Mouse (Mus musculus): ENCODE measurements around the gene Serpinb8.

The Serpinb8 gene

DNA sequence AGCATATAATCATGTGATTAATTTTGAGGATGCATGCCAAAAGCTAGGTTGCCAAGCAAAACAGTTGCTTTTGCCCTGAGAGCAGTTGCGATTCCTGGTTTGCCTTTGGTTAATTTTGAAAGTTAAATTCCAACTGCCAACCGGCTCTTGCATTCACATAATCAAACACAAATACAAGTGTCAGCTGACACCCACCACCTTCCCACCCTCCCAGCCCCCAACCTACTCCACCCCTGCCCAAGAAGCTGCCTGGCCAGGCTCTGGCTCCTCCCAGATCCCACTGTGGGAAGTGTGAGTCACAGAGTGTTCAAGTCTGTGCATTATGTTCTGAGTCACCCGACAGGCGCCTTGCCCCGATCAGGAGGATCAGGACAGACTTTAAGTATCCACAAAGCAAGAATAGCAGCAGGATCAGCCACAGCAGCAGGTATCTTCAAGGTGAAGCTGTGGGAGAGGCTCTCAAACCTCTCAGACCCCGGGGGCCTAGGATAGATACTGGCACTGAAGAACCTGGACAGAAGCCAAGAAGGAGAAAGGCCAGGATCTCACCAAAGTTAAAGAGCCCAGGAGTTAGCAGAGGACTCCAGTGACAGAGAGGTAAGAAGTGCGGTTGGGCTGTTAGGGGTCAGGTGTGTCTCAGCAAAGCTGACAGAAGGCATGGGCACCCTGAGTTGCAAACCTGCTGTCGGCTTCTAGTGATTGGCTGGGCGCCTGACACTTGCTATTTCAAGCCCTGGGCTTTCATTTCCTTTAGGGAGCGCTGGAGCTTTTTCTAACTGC, at the start of gene Serpinb8:
Gene Serpinb8, plus strand, starts transcription at position 316 of the 780 bp plus-strand sequence.
- peak; percentile 3 to 4 for DNase-seq

DNA sequence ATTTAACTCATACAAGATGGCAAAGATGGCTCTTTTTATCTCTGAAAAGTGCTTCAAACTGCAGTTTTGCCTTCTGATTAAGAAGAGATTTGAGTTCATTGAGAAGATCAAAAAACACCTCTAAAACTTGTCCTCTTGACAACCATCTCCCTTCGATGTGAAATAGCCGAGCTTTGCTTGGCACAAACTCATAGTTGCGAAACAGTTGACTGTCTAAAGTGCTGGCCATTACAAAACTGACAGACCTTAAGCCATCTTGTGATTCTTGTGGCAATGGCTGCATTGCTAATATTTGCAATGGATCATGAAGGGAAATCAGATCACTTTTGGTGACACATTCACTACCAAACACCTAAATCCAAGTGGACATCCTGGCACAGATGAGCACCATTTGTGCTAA, 30.3 kb upstream of the Serpinb8 start:
- no peak for DNase-seq

DNA sequence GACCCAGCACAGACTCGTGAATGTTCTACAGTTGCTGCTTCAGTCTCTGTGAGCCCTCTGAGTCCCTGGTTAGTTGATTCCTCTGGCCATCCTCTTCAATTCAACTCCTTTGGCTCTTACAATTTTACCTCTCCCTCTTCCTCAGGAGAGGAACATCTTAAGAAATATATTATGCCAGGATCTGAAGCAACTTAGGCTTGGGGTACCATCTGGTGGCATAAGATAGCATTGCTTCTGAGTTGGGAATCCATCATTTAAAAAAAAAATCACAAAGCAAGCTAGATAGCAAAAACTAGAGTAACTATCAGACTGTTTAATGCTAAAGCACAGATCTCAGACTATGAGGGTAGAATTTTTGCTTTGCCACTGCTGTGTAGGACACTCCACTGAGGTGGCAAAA, 27.7 kb upstream of the Serpinb8 start:
- no peak for DNase-seq

DNA sequence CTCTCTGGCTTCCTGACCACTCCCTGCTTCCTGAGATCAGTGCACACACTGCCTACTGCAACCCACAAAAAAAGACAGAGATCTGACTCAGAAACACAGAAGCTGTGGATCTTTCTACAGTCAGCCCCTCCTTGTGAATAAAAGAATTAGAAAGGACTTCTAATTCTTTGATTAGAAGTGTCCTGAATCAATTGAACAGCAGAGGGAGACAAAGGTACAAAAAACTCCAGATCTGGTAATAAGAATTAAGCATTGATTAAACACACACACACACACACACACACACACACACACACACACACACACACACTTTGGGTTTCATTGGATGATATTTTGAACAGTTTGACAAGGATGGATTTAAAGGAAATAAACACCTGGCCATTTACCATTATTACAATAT, 24.2 kb upstream of the Serpinb8 start:
- no peak for DNase-seq

DNA sequence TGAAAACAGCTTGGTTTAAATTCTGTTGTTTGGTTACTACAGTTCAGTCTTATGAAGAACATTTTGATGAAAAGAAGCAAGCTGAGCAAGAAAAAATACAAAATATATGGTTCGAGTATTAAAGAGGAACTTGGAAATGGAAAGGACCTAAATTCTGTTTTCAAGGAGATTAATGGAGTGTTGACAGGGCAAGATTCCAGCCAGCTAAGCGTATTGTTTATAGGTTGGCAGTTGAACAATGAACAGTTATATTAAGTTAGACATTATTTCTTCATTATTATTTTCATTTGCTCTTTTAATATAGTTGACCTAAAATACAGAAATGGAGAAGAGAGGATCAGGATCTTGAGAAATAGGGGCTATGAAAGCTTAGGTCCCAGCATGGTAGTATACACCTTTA, 13.7 kb upstream of the Serpinb8 start:
- DNase-seq: no peak

DNA sequence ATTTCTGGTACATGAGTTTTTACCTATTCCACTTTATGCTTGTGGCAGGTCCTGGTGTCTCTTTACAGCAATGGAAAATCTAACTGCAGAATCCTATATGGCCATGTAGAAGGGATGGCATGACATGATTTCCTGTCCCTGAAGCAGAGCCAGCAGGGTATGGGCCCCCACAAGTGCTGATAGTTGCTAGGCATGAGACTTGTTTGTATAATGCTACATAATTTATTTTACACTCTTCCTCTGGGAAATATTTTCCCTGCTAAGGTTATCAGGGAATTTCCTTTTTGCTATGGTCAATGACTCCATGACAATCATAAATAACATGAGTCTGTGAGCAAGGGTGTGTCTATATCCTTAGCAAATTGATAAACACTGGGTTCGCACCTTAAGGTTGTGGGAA, 12.3 kb upstream of the Serpinb8 start:
- no peak for DNase-seq

DNA sequence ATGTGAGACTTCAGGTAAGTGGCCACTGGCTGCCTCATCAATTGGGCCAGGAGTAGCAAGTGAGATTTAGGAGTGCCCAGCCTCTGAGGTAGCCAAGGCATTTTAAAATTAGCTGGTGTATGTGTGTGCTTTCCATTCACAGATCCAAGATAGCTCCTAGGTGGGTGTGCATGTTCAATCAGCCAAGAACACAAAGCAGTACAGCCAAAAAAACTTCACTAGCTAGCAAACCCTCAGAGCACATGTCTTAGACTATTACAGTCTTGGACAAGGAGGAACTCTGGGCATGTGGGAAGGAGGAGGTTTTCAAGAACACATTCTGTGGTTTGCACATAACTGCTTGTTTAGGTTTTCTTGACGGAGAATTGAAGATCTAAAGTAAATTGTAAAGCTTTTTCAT, 8.6 kb upstream of the Serpinb8 start:
- DNase-seq: no peak

DNA sequence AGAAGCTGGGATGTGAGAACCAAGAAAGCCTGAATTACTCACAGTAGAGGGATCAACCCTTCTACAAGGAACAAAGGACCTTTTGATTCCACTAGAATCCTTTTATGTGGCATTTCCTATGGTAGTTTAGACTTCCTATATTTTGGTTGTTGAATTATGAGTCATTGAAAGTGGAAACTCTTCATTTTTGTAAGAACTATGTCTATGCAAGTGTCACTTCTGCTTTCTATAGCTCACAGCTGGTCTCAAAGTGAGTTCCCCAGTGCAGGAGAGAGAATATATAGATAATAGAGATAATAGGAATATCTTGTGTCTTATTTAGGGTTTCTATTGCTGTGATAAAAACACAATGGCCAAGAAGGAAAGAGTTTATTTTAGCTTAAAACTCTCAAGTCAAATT, 6.9 kb upstream of the Serpinb8 start:
- no peak for DNase-seq

DNA sequence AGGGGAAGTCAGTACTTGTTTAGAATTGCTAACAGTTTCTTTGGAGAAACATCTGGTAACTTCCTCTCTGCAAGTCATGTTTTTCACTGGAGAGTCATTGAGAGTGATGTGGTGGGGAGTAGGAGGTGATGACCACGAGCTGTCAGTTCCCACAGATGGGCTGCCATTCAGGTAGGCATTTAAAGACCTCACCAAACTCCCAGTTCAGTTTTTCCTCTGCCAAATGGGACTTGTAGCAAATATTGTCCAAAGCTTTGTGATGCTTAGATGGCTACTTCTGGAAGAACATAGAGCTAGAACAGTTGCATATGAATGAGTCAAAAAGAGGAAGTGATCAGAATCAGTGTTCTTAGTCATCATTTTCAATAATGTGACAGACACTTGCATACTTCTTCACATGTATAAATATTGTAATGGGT, 5.8 kb upstream of the Serpinb8 start:
- no peak for DNase-seq

DNA sequence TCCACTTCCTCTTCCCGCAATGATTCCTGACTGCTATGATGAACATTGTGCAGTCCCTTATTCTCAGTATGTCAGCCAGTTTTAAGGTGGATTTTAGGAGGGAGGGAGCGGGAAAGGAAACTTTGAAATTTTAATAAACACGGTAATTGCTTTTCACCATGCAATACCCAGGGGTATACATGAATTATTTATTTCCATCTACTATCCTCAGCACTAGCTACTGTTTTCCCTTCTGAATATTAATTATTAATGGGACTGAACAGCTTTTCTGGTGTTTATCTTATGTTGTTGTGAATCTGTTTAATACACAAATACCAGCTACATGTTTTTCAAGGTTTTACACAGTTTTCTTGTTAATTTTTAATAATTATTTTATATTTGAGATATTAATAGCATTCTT, 4.9 kb upstream of the Serpinb8 start:
- no peak for DNase-seq

DNA sequence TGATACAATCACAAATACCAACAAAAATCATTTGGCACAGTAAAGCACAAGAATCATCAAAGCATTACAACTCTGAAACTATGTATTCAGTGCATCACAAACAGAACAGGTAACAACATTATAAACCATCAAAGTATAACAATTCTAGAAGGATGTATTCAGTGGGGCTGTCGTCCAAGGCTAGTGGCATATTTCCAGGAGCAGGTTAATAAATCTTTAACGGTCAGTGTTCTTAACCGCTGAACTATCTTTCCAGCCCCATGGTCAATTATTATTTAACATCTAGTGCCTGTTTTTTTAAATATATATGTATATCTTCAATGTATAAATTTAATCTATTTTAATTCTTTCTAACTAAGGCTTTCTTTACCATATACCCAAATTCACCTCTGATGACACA, 3.6 kb upstream of the Serpinb8 start:
- DNase-seq: no peak

DNA sequence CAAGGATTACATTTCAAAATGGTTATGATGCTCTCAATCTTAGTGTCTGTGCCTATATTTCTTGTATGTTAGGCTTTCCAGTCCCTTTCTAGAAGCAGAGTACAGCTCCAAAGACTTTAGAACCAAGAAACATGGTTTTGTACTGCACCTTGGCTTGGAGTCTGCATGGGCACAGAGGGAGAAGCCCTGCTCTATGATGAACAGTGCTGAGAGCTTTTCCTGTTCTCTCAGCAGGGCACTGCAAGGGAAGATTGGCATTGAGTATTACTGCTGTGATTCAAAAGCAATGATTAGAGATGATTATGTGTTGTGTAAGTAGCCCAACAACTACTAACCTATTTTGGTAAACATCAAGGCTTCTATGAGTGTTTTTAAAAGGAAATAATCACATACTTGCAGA, 1.6 kb upstream of the Serpinb8 start:
- no peak for DNase-seq

DNA sequence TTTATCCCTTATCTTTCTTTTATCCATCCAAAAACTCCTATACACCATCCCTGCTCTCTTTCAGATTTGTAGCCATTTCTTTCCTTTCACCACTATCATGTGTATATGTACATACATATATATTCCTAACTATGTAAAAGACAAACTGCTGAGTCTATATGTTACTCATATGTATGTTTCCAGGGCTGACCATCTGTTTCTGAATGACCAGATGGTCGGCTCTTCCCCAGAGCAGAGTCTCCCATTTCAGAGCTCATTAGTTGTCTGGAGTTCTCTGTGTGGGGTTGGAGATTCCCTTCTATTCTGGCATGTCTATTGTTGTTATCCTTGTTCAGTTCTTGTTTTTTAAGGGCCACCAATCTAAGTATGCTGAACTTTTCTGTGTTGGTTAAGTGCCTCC, 1.2 kb upstream of the Serpinb8 start:
- no peak for DNase-seq

DNA sequence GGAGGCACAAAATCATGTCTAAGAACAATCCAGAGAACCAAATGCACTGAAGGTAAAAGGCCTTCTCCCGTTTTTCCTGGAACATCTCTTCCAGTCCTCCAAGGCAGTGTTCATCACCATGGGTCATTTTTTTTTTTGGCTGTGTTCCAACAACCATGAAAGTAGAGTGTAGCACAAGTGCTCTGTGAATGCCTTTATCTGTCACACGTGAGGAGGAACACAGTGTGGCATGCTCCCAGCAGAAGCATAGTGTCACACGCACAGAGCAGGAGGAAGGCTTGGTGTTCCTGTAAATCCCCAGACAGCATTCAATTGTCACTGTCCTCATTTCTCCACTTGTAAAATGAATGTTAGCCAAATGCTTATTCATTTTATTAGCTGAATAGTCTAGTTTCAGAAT, 2.8 kb downstream of the Serpinb8 start:
- no peak for DNase-seq

DNA sequence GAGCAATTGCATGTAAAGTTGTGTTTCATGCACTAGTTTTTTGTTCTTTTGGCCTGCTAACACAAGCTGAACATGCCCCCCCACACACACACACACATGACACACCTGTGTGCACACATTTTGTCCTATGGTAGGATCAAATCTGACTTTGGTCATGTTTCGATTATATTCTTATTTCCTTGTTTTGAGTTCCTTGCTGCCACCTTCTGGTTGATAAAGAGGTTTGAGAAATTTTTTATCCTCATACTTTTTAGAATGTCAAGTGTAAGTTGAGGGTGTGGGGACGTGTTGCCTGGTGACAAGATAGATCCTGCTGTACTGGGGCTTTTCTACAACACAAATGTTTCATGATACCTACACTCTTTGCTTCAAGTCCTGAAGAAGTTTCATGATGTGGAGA, 3.7 kb downstream of the Serpinb8 start:
- DNase-seq: no peak

DNA sequence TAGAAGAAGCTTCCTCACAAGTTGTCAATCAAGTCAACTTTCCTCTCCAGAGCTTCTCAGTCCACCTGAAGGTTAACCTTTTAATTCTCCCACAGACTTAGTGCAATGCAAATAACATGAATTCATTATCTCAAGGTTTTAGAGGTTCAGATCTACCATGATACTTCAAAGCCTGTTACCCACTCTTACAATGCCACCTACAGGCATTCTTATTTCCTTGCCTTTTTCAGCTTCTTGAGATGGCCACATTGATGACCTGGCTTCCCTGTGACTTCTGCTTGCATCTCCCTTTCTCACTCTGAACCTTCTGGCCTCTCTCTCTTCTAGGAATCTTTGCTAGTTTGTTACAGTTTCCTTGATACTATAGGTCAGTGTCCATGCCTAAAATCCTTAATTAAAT, 7.1 kb downstream of the Serpinb8 start:
- no peak for DNase-seq

DNA sequence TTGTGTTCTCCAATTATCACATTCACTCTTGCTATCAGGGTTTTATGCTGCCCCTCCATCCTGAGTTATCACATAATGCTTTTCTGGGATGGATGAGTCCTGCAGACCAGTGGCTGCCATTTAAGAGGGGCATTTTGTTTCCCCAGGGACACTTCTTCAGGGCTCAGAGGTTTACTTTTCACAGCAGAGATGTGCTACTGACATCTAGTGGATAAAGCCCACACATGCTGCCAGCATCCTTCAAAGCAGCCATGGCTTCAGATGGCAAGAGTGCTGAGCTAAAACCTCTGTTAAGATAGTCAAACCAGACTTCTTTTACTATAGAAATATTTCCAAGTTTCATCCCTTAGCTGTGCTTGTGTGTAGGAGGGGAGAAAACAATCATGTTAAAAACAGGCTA, 8.7 kb downstream of the Serpinb8 start:
- no peak for DNase-seq

DNA sequence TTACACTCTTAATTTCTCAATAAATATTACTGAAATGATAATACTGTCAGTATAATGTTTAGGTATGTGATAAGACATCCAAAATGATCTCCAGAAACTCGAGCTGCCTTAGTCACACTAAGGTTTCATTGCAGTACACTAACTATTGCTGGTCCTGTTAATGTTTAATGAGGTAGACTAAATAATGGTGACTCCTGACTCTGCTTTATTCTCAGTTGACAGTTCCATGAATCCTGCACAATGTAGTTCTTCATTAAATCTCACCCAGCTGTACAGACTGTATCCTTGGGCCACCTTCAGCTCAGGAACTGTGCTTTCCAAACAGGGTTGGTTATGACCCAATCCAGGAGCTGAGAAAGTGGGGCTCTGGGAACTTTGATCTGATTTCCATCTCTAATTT, 19.1 kb downstream of the Serpinb8 start:
- no peak for DNase-seq

DNA sequence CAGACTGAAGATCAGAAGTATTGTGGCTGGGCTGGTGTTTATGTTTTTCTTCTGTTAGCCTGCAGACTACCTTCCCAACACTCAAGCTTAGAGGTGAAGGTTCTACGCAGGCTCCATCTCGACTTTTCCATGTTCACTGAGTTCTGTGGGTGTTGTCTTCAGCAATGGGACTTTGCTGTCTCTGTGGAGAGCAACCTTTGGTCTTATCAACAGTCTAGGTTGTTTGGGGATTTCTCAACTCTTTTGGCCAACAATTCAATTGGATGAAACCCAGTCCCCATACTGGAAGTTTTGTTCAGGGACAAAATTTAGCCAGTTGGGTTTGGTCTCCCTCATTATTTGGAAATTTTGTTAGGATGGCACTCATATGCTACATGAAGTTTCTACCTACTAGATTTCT, 24.3 kb downstream of the Serpinb8 start:
- DNase-seq: no peak

DNA sequence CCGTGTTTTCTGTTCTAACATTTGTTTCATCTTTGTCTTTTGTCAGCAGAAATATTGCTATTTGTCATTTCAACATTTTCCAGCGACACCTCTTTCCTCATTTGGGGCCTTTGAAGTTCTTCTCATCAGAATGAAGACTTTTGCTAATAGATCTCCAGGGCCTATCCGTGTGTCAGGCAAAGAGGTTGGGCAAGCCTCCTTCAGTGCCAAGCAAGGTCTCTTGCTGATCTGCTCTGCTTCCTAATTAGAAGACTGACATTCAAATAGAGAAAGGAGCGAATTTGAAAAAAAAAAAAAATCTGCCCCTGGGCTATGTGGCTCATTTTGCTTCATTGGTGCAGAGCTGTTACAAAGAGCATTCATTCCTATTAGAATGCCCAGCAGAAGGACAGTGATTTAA, 32.2 kb downstream of the Serpinb8 start:
- no peak for DNase-seq

DNA sequence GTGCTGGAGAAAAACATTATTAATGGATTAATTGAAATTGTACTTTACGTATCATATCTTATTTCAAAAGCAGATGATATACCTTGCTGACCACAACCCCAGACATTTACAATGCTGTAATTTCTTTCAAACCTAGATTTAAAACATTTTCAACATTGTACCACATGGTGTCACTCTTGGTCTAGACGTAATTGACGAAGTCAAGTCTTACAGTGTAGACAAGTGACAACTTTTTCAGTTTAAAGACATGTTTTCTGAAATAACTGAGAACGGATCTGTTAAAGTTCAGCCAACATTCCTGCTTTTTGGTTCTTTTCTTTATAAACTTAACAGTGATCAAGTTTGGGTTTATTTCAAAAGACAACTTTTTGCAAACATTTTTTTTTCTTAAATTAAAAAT, 46.1 kb downstream of the Serpinb8 start:
- no peak for DNase-seq

DNA sequence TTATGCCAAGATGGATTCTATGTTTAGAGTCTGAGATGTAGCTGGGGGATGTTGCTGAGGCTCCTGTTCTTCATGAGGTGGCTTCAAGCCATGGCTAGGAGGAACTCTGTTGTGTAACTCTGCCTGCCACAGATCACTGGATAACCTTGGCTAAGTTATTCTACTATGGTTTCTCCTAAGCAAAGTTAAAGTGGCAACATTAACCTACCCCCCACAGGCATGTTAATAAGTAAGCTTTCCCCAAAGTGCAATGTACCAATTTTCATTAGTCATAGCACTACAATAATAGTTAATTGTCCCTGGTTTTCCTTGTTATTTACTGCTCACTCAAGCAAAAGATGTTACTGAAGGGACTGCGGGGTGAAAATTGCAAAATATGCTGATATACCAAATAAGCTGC, 48.2 kb downstream of the Serpinb8 start:
- DNase-seq: no peak

DNA sequence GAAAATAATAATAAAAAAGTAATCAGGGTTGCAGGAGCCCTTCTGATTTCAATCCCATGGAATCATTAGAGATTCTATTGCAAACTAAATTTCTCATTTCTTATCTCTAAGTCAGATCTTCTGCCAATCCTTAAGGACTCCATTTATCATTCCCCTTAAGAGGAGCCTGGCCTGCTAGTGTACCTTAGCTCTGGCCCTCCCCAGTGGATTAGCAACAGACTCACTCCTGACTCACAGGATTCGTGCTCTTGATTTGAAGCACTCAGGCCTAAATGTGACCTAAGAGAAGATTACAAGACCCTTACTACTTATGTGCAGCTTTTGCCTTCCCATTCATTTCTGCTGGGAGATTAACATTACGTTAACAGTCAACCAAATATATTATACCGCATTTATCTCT, 48.7 kb downstream of the Serpinb8 start:
- no peak for DNase-seq

DNA sequence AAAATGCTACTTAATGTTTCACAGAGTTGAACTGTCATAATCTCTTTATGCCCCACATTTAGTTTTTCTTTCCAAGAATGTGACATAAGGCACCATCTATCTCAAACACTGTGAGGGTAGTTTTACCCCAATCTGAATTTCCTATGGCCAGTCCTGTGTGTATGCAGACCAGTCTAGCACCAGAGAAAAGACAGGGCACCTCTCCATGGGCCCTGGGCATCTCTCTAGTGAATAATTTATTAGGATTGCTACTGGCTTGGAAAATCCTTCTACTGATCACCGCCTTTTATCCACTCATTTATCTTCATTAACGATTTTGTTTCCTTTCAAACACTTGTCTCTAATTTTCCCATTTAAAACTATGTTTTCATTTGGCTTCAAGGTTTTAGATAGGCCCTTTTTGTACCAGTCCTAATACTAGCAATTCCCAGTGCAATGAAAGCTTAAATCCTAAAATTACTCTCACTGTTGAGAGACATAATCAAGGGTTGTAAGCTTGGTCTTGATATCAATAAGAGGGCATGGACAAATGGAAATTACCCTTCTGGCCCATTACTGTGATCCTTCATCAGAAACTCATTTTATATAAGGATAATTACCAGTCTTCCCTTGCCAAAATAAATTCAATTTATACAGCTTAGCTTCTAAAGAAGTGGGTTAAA, 52.8 kb downstream of the Serpinb8 start:
- no peak for DNase-seq

DNA sequence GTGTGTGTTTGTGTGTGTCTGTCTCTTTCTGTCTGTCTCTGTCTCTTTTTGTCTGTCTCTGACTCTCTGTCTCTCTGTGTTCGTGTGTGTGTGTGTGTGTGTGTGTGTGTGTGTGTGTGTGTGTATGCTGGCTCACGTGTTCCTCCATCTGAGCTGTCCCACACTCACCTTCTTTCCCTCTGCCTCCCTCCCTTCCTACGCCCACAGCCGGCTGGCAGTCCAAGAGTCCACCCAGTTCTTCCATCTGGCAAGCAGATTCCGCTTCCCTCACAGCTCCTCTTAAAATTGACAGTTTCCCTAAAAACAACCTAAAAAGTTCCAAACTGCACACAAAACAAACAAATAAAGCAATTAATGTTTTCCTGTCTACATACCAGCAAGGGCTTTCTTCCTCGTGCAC, 55.3 kb downstream of the Serpinb8 start:
- DNase-seq: no peak

Measured in thymus, adult 18-20 months (tissue).